Mouse (Mus musculus) effector memory CD4-positive, alpha-beta T cell, adult 5 months (primary cell): Measurements from ENCODE around the gene Il18r1. TPM values are rescaled to one million over a fixed set of nuclear protein-coding genes. Genes with fewer than 3 reads are reported as not detected.

Source experiments
- polyA plus RNA-seq: library from polyadenylated mRNA; unstranded; fragments of 100-300 nt; shearing (Covaris generic); gene quantifications from one replicate; pipeline ENCODE4 v1.2.1, GENCODE M21; 2017

The Il18r1 gene
- polyA plus RNA-seq: 175 TPM

DNA sequence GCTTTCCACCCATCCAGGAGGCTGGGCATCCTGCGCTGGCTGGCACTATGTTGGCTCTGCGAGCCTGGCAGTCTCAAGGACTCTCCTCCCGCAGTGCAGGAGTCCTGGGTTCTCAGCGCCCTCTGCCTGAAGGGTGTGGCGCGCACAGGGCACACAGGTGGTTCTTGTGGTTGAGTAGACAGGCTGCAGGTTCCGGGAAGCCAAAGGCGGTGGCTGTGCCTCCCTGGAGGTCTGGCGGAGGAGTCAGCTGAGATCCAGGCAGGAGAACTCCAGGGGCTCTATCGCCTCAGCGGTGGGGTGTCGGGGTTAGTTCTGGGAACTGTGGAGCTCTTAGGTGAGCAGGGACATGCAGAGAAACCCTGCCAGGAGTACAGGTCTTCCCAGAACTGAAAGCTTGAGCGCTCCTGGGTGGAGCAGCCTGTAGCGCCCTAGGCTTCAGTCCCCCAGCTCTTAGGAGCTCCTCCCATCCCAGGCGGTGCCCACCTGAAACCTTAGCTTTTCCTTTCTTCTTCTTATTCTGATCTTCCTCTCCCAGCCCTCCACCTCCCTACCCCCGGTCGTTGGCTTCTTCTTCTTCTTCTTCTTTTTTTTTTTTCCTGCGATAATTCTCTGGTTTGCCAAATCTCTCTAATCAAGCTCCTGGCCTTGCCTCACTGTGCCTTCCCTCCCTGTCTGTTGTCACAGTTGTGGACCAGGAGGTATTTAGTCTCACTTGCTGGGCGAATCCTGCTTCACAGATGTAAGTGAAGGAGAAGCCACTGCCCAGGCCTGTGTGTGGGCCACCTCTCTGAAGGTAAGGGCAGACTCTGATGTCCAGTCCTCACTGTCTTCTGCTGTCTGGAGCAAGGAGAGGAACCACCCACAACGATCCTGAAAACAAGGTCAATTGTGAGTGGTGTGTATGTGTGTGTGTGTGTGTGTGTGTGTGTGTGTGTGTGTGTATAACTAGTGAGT, at the start of gene Il18r1:
TSS of gene Il18r1 (plus strand) at position 76 of the 954 bp plus-strand sequence.

DNA sequence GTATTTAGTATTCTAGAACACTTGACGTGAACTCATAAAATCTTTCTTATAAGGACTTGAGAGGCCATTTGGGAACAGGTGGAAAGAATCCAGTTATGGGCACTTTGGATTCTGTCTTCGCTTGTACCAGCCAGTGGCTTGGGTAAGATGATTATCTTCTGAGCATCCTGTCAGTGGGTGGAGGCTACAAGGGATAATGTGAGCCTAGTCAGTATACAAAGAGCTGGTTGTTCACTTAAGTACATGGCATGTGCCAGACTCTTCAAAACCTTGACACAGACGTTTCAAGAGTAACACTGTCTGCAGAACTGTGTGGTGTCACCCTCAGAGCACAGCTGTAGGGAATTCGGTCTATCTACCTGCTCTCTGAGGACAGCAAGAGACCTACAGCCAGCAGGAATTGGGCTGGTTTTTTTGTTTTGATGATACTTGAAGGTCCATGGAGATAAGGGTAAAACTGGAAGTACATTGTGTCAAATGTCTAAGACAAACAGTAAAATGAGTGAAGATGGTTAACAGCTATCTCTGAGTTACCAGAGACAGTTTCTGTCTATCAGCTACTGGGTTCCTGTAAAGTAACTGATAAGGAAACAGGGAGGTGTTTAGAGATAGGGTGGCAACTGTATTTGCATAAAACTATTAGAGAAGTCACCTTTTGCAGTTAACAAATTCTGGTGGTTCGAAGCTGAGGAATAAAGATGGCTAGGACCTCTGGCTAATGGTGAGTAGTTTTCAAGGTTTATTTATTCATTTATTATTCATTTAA, 36.3 kb upstream of the Il18r1 start, which contains the start of gene Il1rl1:
TSS of gene Il1rl1 (plus strand) at position 661 of the 766 bp plus-strand sequence.

DNA sequence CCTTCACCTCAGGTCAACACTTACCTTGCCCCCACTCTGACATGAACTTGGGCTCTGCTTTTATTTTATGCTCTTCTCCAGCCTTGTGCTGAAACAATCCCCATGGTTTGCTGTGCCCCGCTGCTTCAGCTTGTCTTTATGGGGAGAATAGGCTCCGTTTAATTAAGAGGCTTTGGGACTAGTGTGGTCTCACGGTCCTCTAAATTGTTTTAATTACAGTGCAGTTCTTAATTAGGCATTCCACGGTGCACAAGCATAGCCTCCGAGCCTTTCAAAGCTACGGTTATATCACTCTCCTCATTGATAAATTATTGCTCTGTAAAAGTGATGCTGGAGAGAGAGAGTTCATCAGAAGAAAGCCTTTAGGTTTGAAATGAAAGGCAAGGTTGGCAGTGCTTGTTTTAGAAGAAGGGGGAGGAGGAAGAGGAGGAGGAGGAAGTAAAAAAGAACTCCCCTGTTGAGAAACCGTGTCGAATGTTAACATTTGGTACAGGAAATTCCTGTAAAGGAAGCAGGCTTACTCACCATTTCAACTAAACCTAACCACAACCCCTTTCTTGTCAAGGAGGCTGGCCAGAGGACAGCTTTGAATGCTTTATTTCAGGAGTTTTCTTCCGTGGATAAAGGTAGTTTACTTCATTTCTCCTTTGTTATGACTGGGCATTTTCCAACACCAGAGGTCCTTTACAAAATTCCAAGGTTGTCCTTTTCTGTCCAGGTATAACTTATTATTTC, 49.7 kb downstream of the Il18r1 start, which contains the start of gene Il18rap:
TSS of gene Il18rap (plus strand) at position 512 of the 735 bp plus-strand sequence.

Other genes with a start within 250 kb of the Il18r1 start
- 0.22 TPM for gene Il1r1, start 240.5 kb upstream of the Il18r1 start, polyA plus RNA-seq
- 16.1 TPM for gene Il1rl2, start 140.9 kb upstream of the Il18r1 start, polyA plus RNA-seq
- gene Il1rl1, start 36.0 kb upstream of the Il18r1 start, polyA plus RNA-seq: 4.5 TPM
- 97.0 TPM for gene Il18rap, start 49.8 kb downstream of the Il18r1 start, polyA plus RNA-seq
- not detected for gene Slc9a4, start 114.5 kb downstream of the Il18r1 start, polyA plus RNA-seq
- gene Slc9a2, start 215.0 kb downstream of the Il18r1 start, polyA plus RNA-seq: not detected